Mouse (Mus musculus) MEL (cell line): ENCODE measurements around the gene Pik3cd. TPM values are rescaled to one million over a fixed set of nuclear protein-coding genes. Genes with fewer than 3 reads are reported as not detected.

Experiments
- DNase-seq: peaks from one replicate; pipeline ENCODE4 v3.0.0; 2011; ENCODE audit warnings: low read depth, low spot score
- H3K27ac ChIP-seq: 2 replicates; pipeline ENCODE4 v1.5.1; 2012; ENCODE audit warnings: low read depth, mild to moderate bottlenecking, control low read depth, low read length, moderate library complexity; ENCODE audit not compliant: control insufficient read depth
- H3K27me3 ChIP-seq, 2 experiments: fragments of 150-350 bp in 1 of 2; sonication (generic) in 1 of 2; 2 replicates each; pipeline ENCODE4 v1.6.1; 2012; ENCODE audit warnings: low read length in 2 of 2, mild to moderate bottlenecking in 2 of 2, improper control_type of control experiment in 1 of 2, moderate library complexity in 1 of 2; ENCODE audit not compliant: insufficient read depth in 2 of 2, control insufficient read depth in 1 of 2
- H3K36me3 ChIP-seq, 2 experiments: 2 replicates each; pipeline ENCODE4 v1.6.1; 2012 to 2014; ENCODE audit warnings: low read length in 2 of 2, improper control_type of control experiment in 1 of 2, inconsistent platforms in 1 of 2, mild to moderate bottlenecking in 1 of 2; ENCODE audit not compliant: insufficient read depth in 2 of 2, control insufficient read depth in 1 of 2
- H3K4me1 ChIP-seq, 2 experiments: fragments of 150-350 bp in 1 of 2; sonication (generic) in 1 of 2; 2 replicates each; pipeline ENCODE4 v1.6.1; 2012; ENCODE audit warnings: low read length in 2 of 2, improper control_type of control experiment in 1 of 2, mild to moderate bottlenecking in 1 of 2; ENCODE audit not compliant: insufficient read depth in 2 of 2, control insufficient read depth in 1 of 2
- H3K4me3 ChIP-seq, 2 experiments: fragments of 150-350 bp in 1 of 2; sonication (generic) in 1 of 2; 2 replicates each; pipeline ENCODE4 v1.5.1; 2012; ENCODE audit warnings: low read depth in 2 of 2, low read length in 2 of 2, mild to moderate bottlenecking in 2 of 2, moderate library complexity in 2 of 2, control low read depth in 1 of 2, improper control_type of control experiment in 1 of 2; ENCODE audit not compliant: control insufficient read depth in 1 of 2, insufficient read depth in 1 of 2
- H3K79me2 ChIP-seq: 2 replicates; pipeline ENCODE4 v1.6.1; 2012; ENCODE audit warnings: mild to moderate bottlenecking, low read length, moderate library complexity; ENCODE audit not compliant: control insufficient read depth, poor library complexity, insufficient read depth
- H3K9ac ChIP-seq: 2 replicates; pipeline ENCODE4 v1.6.1; 2012; ENCODE audit warnings: low read depth, mild to moderate bottlenecking, control low read depth, low read length, moderate library complexity; ENCODE audit not compliant: control insufficient read depth, poor library complexity, severe bottlenecking
- H3K9me3 ChIP-seq: fragments of 150-350 bp; sonication (generic); replicated peaks from 2 replicates; pipeline ENCODE4 v1.6.1; 2012; ENCODE audit warnings: mild to moderate bottlenecking, low read length, improper control_type of control experiment, moderate library complexity; ENCODE audit not compliant: insufficient read depth
- BHLHE40 ChIP-seq: IDR thresholded peaks from 2 replicates; pipeline ENCODE4 v1.6.1; 2012; ENCODE audit warnings: low read depth, mild to moderate bottlenecking, inconsistent platforms, low read length, improper control_type of control experiment, borderline replicate concordance
- E2F4 ChIP-seq: IDR thresholded peaks from 2 replicates; pipeline ENCODE4 v1.6.1; 2011; ENCODE audit warnings: low read depth, low read length, improper control_type of control experiment, borderline replicate concordance
- ELF1 ChIP-seq: IDR thresholded peaks from 2 replicates; pipeline ENCODE4 v1.6.1; 2014; ENCODE audit warnings: low read depth, mild to moderate bottlenecking, inconsistent platforms, low read length, improper control_type of control experiment, moderate library complexity
- ETS1 ChIP-seq: IDR thresholded peaks from 2 replicates; pipeline ENCODE4 v1.6.1; 2012; ENCODE audit warnings: low read depth, mild to moderate bottlenecking, inconsistent platforms, low read length, improper control_type of control experiment, moderate library complexity
- GATA1 ChIP-seq: IDR thresholded peaks from 2 replicates; pipeline ENCODE4 v1.6.1; 2011; ENCODE audit warnings: low read depth, low read length, improper control_type of control experiment
- MAFK ChIP-seq: IDR thresholded peaks from 2 replicates; pipeline ENCODE4 v1.6.1; 2011; ENCODE audit warnings: low read depth, mild to moderate bottlenecking, low read length, improper control_type of control experiment, borderline replicate concordance
- MAX ChIP-seq: IDR thresholded peaks from 2 replicates; pipeline ENCODE4 v1.6.1; 2011; ENCODE audit warnings: low read length, improper control_type of control experiment
- MEF2A ChIP-seq: IDR thresholded peaks from 2 replicates; pipeline ENCODE4 v1.6.1; 2014; ENCODE audit warnings: low read depth, mild to moderate bottlenecking, inconsistent platforms, low read length, improper control_type of control experiment; ENCODE audit not compliant: poor library complexity, insufficient replicate concordance, severe bottlenecking; ENCODE audit errors: extremely low read depth
- MYB ChIP-seq: IDR thresholded peaks from 2 replicates; pipeline ENCODE4 v1.6.1; 2011; ENCODE audit warnings: mild to moderate bottlenecking, low read depth, low read length, improper control_type of control experiment
- MYC ChIP-seq: IDR thresholded peaks from 2 replicates; pipeline ENCODE4 v1.6.1; 2011; ENCODE audit warnings: low read depth, mild to moderate bottlenecking, low read length, improper control_type of control experiment, moderate library complexity
- NELFE ChIP-seq: IDR thresholded peaks from 2 replicates; pipeline ENCODE4 v1.6.1; 2011; ENCODE audit warnings: low read depth, low read length, improper control_type of control experiment
- NRF1 ChIP-seq: IDR thresholded peaks from 2 replicates; pipeline ENCODE4 v1.6.1; 2014; ENCODE audit warnings: low read depth, mild to moderate bottlenecking, inconsistent platforms, low read length, improper control_type of control experiment, moderate library complexity; ENCODE audit not compliant: poor library complexity, insufficient read depth, severe bottlenecking
- POLR2A ChIP-seq, 2 experiments: IDR thresholded peaks; 2 replicates each; pipeline ENCODE4 v1.6.1; 2011 to 2012; ENCODE audit warnings: low read length in 2 of 2, mild to moderate bottlenecking in 2 of 2, control low read depth in 1 of 2, improper control_type of control experiment in 1 of 2, low read depth in 1 of 2, moderate library complexity in 1 of 2; ENCODE audit not compliant: control insufficient read depth in 1 of 2, insufficient read depth in 1 of 2, poor library complexity in 1 of 2
- POLR2AphosphoS2 ChIP-seq: IDR thresholded peaks from 2 replicates; pipeline ENCODE4 v1.6.1; 2011; ENCODE audit warnings: low read length, improper control_type of control experiment
- RCOR1 ChIP-seq: IDR thresholded peaks from 2 replicates; pipeline ENCODE4 v1.6.1; 2012; ENCODE audit warnings: low read depth, mild to moderate bottlenecking, inconsistent platforms, low read length, improper control_type of control experiment
- SIN3A ChIP-seq: IDR thresholded peaks from 2 replicates; pipeline ENCODE4 v1.6.1; 2012; ENCODE audit warnings: low read length, improper control_type of control experiment, inconsistent platforms
- SMC3 ChIP-seq: IDR thresholded peaks from 2 replicates; pipeline ENCODE4 v1.6.1; 2011; ENCODE audit warnings: low read depth, low read length, improper control_type of control experiment
- TAL1 ChIP-seq: IDR thresholded peaks from 2 replicates; pipeline ENCODE4 v1.6.1; 2012; ENCODE audit warnings: mild to moderate bottlenecking, inconsistent platforms, low read length, moderate library complexity, mixed read lengths
- TBP ChIP-seq: IDR thresholded peaks from 2 replicates; pipeline ENCODE4 v1.8.0; 2011; ENCODE audit warnings: low read depth, low read length, improper control_type of control experiment
- USF2 ChIP-seq, 2 experiments: IDR thresholded peaks; 2 replicates each; pipeline ENCODE4 v1.6.1; 2011 to 2012; ENCODE audit warnings: improper control_type of control experiment in 2 of 2, low read length in 2 of 2, borderline replicate concordance in 1 of 2, inconsistent platforms in 1 of 2, low read depth in 1 of 2, mild to moderate bottlenecking in 1 of 2; ENCODE audit not compliant: insufficient read depth in 1 of 2
- ZC3H11A ChIP-seq: IDR thresholded peaks from 2 replicates; pipeline ENCODE4 v1.6.1; 2012; ENCODE audit warnings: low read depth, mild to moderate bottlenecking, inconsistent platforms, low read length, improper control_type of control experiment
- ZNF384 ChIP-seq: IDR thresholded peaks from 2 replicates; pipeline ENCODE4 v1.6.1; 2012; ENCODE audit warnings: low read depth, mild to moderate bottlenecking, inconsistent platforms, low read length, improper control_type of control experiment
- polyA plus RNA-seq, 2 experiments: library from polyadenylated mRNA; stranded (reverse) in 1 of 2; unstranded in 1 of 2; fragments of >175 nt in 1 of 2; fragments of >200 nt in 1 of 2; gene quantifications; 2 replicates each; pipeline versions ENCODE4 v1.2.1 to v1.2.4; 2012; ENCODE audit warnings: low replicate concordance in 2 of 2, low read depth in 1 of 2; ENCODE audit not compliant: insufficient read length in 2 of 2, insufficient read depth in 1 of 2, missing spikeins in 1 of 2
- total RNA-seq: library from RNA; depleted of rRNA; stranded (reverse); fragments of 300-350 nt; gene quantifications from 2 replicates; pipeline ENCODE4 v1.2.3, GENCODE M21; 2012

Pik3cd gene
- total and polyA plus RNA-seq, 3 experiments = 45.9 to 152 (median 49.8) TPM

GRCm38 (mm10) chr4:149641956-149642355 is 60.4 kb downstream of the Pik3cd start:
- no peak overlapping the region for H3K27ac ChIP-seq
- TF ChIP-seq POLR2AphosphoS2 = no peak
- no peak for TF ChIP-seq MAFK
- no peak for TF ChIP-seq MAX
- no peak for TF ChIP-seq E2F4
- no peak for TF ChIP-seq MEF2A
- no peak for TF ChIP-seq ZC3H11A
- TF ChIP-seq POLR2A (IDR thresholded peaks at IDR 0.05; ENCODE audit: control insufficient read depth in 1 of 2, insufficient read depth in 1 of 2, low read depth in 1 of 2, low read length in 2 of 2, poor library complexity in 1 of 2) = no peak
- no peak for TF ChIP-seq MYC
- TF ChIP-seq ELF1 = no peak
- TF ChIP-seq, all 39 proteins: peak for 0
- Histone ChIP-seq H3K4me1 (no peaks in the 10 kb centered on the region), H3K79me2 (no peaks in the 10 kb centered on the region), H3K9ac (no peak overlapping the region), H3K36me3 (peaks cover 0 to 3% of the 10 kb centered on the region in 2 experiments; a peak in 1 of 4 replicates), H3K27me3 (no peaks in the 10 kb centered on the region), H3K9me3 (no peaks in the 10 kb centered on the region), H3K4me3 (no peak overlapping the region)
- no peak for DNase-seq

- Histone ChIP-seq H3K27ac (no peak overlapping the region), H3K79me2 (no peaks in the 10 kb centered on the region), H3K4me3 (no peak overlapping the region), H3K27me3 (no peaks in the 10 kb centered on the region), H3K9me3 (no peaks in the 10 kb centered on the region), H3K36me3 (peaks cover 2 to 5% of the 10 kb centered on the region in 2 experiments; a peak in 3 of 4 replicates), H3K9ac (no peak overlapping the region), H3K4me1 (peaks cover 4 to 6% of the 10 kb centered on the region in 2 experiments)
- TF ChIP-seq TAL1 = no peak
- TF ChIP-seq MAX = no peak
- no peak for TF ChIP-seq SIN3A
- no peak for TF ChIP-seq GATA1
- no peak for TF ChIP-seq ZNF384
- TF ChIP-seq NRF1 = no peak
- no peak for TF ChIP-seq NELFE
- TF ChIP-seq ZC3H11A = no peak
- no peak for TF ChIP-seq ETS1
- no peak for TF ChIP-seq BHLHE40
- no peak for TF ChIP-seq SMC3
- TF ChIP-seq MYB = no peak
- TF ChIP-seq USF2 (IDR thresholded peaks at IDR 0.05; ENCODE audit: borderline replicate concordance in 1 of 2, insufficient read depth in 1 of 2, low read depth in 1 of 2, low read length in 2 of 2) = no peak
- no peak for TF ChIP-seq TBP
- no peak for TF ChIP-seq ELF1
- TF ChIP-seq RCOR1 = no peak
- TF ChIP-seq MYC = no peak
- DNase-seq = no peak
Measured at GRCm38 (mm10) chr4:149641400-149641799, 61.0 kb downstream of the Pik3cd start.
